Mouse (Mus musculus): ENCODE results near the gene Dync1li1. TPM values are rescaled to one million over a fixed set of nuclear protein-coding genes. Genes with fewer than 3 reads are reported as not detected.
"Not testable (repeated sequence)": the region's sequence is repeated elsewhere in the genome, so short reads cannot be mapped to it uniquely, and the experiment has no call there.

The Dync1li1 gene
- polyA plus RNA-seq, 1 experiment from 2014 or later, result 60.3 TPM

GRCm38 (mm10) chr9:114682193-114682592 is 6.4 kb upstream of the Dync1li1 start:
- no peaks in the 10 kb centered on the region for H3K36me3 ChIP-seq
- H3K27me3 ChIP-seq, result no peaks in the 10 kb centered on the region
- H3K27ac ChIP-seq, result no peak overlapping the region
- H3K4me2 ChIP-seq, result no peak overlapping the region
- no peak overlapping the region for H3K9ac ChIP-seq
- H3K4me1 ChIP-seq, result no peaks in the 10 kb centered on the region
- H3K9me3 ChIP-seq, result no peaks in the 10 kb centered on the region
- 68% methylated on average over 4 of the region's 4 CpGs for WGBS
- H3K4me3 ChIP-seq, result no peak overlapping the region
- ATAC-seq (ENCODE audit: borderline replicate concordance, extremely low read depth, low FRiP score, low TSS enrichment), result no peak

GRCm38 (mm10) chr9:114686245-114686644 is 2.3 kb upstream of the Dync1li1 start:
- Histone ChIP-seq H3K9ac (no peak overlapping the region), H3K27me3 (no peaks in the 10 kb centered on the region), H3K9me3 (no peaks in the 10 kb centered on the region), H3K4me1 (peaks cover 21% of the 10 kb centered on the region), H3K4me2 (no peak overlapping the region), H3K27ac (no peak overlapping the region), H3K36me3 (no peaks in the 10 kb centered on the region), H3K4me3 (no peak overlapping the region)
- ATAC-seq (ENCODE audit: borderline replicate concordance, extremely low read depth, low FRiP score, low TSS enrichment), result no peak
- WGBS, result 69% methylated on average over 7 of the region's 7 CpGs

GRCm38 (mm10) chr9:114687639-114688038 is 951 bp upstream of the Dync1li1 start:
- H3K27ac ChIP-seq, result no peak overlapping the region
- ATAC-seq (ENCODE audit: borderline replicate concordance, extremely low read depth, low FRiP score, low TSS enrichment), result no peak
- peaks cover 21% of the 10 kb centered on the region for H3K4me1 ChIP-seq
- peaks cover 10% of the 10 kb centered on the region for H3K36me3 ChIP-seq
- peak overlapping the region; percentile 78 for H3K4me2 ChIP-seq
- H3K4me3 ChIP-seq, result peak overlapping the region; percentile 79
- no peaks in the 10 kb centered on the region for H3K9me3 ChIP-seq
- no peaks in the 10 kb centered on the region for H3K27me3 ChIP-seq
- H3K9ac ChIP-seq, result peak overlapping the region; percentile 71; the same call in 1 of the 2 replicates
- WGBS, result 71% methylated on average over 13 of the region's 13 CpGs

- Histone ChIP-seq H3K4me3 (peak overlapping the region; percentile 79), H3K36me3 (peaks cover 13% of the 10 kb centered on the region), H3K27ac (peak overlapping the region; percentile 79), H3K27me3 (no peaks in the 10 kb centered on the region), H3K4me2 (peak overlapping the region; percentile 73), H3K9ac (peak overlapping the region; percentile 86), H3K4me1 (peaks cover 21% of the 10 kb centered on the region), H3K9me3 (no peaks in the 10 kb centered on the region)
- ATAC-seq (ENCODE audit: borderline replicate concordance, extremely low read depth, low FRiP score, low TSS enrichment), result peak; percentile 80
- WGBS, result under 1% methylated on average over 50 of the region's 50 CpGs
These were observed 390 bp downstream of the Dync1li1 start for GRCm38 (mm10) chr9:114688953-114689407.

GRCm38 (mm10) chr9:114690119-114690601 is 1.6 kb downstream of the Dync1li1 start:
- Histone ChIP-seq H3K9ac (0 out of 2 replicates have a peak overlapping the region, but pooled peaks have one; percentile 86), H3K4me2 (peak overlapping the region; percentile 73), H3K27ac (no peak overlapping the region), H3K4me1 (peaks cover 21% of the 10 kb centered on the region), H3K9me3 (no peaks in the 10 kb centered on the region), H3K27me3 (no peaks in the 10 kb centered on the region), H3K4me3 (peak overlapping the region; percentile 79), H3K36me3 (peaks cover 21% of the 10 kb centered on the region)
- ATAC-seq (ENCODE audit: borderline replicate concordance, extremely low read depth, low FRiP score, low TSS enrichment), result no peak
- 14% methylated on average over 10 of the region's 10 CpGs for WGBS

- no peak overlapping the region for H3K4me2 ChIP-seq
- peaks cover 21% of the 10 kb centered on the region for H3K36me3 ChIP-seq
- peaks cover 21% of the 10 kb centered on the region for H3K4me1 ChIP-seq
- H3K27ac ChIP-seq, result no peak overlapping the region
- no peaks in the 10 kb centered on the region for H3K27me3 ChIP-seq
- no peak overlapping the region for H3K4me3 ChIP-seq
- H3K9ac ChIP-seq, result no peak overlapping the region
- ATAC-seq (ENCODE audit: borderline replicate concordance, extremely low read depth, low FRiP score, low TSS enrichment), result no peak
- H3K9me3 ChIP-seq, result no peaks in the 10 kb centered on the region
These were observed 2.5 kb downstream of the Dync1li1 start for GRCm38 (mm10) chr9:114691112-114691511.

- ATAC-seq (ENCODE audit: borderline replicate concordance, extremely low read depth, low FRiP score, low TSS enrichment); H3K9ac ChIP-seq; H3K27ac ChIP-seq; H3K4me2 ChIP-seq; H3K4me3 ChIP-seq; H3K4me1 ChIP-seq; H3K9me3 ChIP-seq; H3K27me3 ChIP-seq: not testable (repeated sequence)
- WGBS, result 96% methylated on average over 8 of the region's 8 CpGs
- H3K36me3 ChIP-seq, result peaks cover 24% of the 10 kb centered on the region
These were observed 7.1 kb downstream of the Dync1li1 start for GRCm38 (mm10) chr9:114695662-114696061.

- Histone ChIP-seq H3K9me3 (no peaks in the 10 kb centered on the region), H3K4me1 (no peaks in the 10 kb centered on the region), H3K4me2 (no peak overlapping the region), H3K36me3 (peaks cover 20% of the 10 kb centered on the region), H3K9ac (no peak overlapping the region), H3K4me3 (no peak overlapping the region), H3K27ac (no peak overlapping the region), H3K27me3 (no peaks in the 10 kb centered on the region)
- ATAC-seq (ENCODE audit: borderline replicate concordance, extremely low read depth, low FRiP score, low TSS enrichment), result no peak
- 85% methylated on average over 4 of the region's 4 CpGs for WGBS
These were observed 8.5 kb downstream of the Dync1li1 start for GRCm38 (mm10) chr9:114697072-114697471.

- H3K9ac ChIP-seq, result no peak overlapping the region
- 89% methylated on average over 5 of the region's 5 CpGs for WGBS
- H3K36me3 ChIP-seq, result peaks cover 12% of the 10 kb centered on the region; the same call in 1 of the 2 replicates
- H3K27me3 ChIP-seq, result no peaks in the 10 kb centered on the region
- H3K4me2 ChIP-seq, result no peak overlapping the region
- no peaks in the 10 kb centered on the region for H3K4me1 ChIP-seq
- H3K9me3 ChIP-seq, result no peaks in the 10 kb centered on the region
- no peak overlapping the region for H3K4me3 ChIP-seq
- ATAC-seq (ENCODE audit: borderline replicate concordance, extremely low read depth, low FRiP score, low TSS enrichment), result no peak
- no peak overlapping the region for H3K27ac ChIP-seq
These were observed 9.3 kb downstream of the Dync1li1 start for GRCm38 (mm10) chr9:114697926-114698325.

GRCm38 (mm10) chr9:114699262-114699661 is 10.7 kb downstream of the Dync1li1 start:
- WGBS, result 76% methylated on average over 6 of the region's 6 CpGs
- Histone ChIP-seq H3K27me3 (no peaks in the 10 kb centered on the region), H3K4me1 (no peaks in the 10 kb centered on the region), H3K4me2 (no peak overlapping the region), H3K27ac (no peak overlapping the region), H3K36me3 (peaks cover 10% of the 10 kb centered on the region; the same call in 1 of the 2 replicates), H3K9me3 (no peaks in the 10 kb centered on the region), H3K9ac (no peak overlapping the region), H3K4me3 (no peak overlapping the region)
- ATAC-seq (ENCODE audit: borderline replicate concordance, extremely low read depth, low FRiP score, low TSS enrichment), result no peak

GRCm38 (mm10) chr9:114699882-114700665 is 11.5 kb downstream of the Dync1li1 start:
- Histone ChIP-seq H3K4me3 (no peak overlapping the region), H3K27me3 (no peaks in the 10 kb centered on the region), H3K9ac (no peak overlapping the region), H3K4me2 (no peak overlapping the region), H3K4me1 (no peaks in the 10 kb centered on the region), H3K9me3 (no peaks in the 10 kb centered on the region), H3K27ac (no peak overlapping the region), H3K36me3 (0 out of 2 replicates have a peak, but pooled peaks cover 3% of the 10 kb centered on the region)
- WGBS, result 91% methylated on average over 15 of the region's 16 CpGs
- no peak for ATAC-seq (ENCODE audit: borderline replicate concordance, extremely low read depth, low FRiP score, low TSS enrichment)

- no peak overlapping the region for H3K4me2 ChIP-seq
- no peak overlapping the region for H3K27ac ChIP-seq
- H3K9ac ChIP-seq, result no peak overlapping the region
- no peak for ATAC-seq (ENCODE audit: borderline replicate concordance, extremely low read depth, low FRiP score, low TSS enrichment)
- WGBS, result 81% methylated on average over 2 of the region's 2 CpGs
- H3K9me3 ChIP-seq, result no peaks in the 10 kb centered on the region
- no peaks in the 10 kb centered on the region for H3K27me3 ChIP-seq
- H3K4me1 ChIP-seq, result no peaks in the 10 kb centered on the region
- peaks cover 6% of the 10 kb centered on the region; the same call in 1 of the 2 replicates for H3K36me3 ChIP-seq
- no peak overlapping the region for H3K4me3 ChIP-seq
These were observed 12.4 kb downstream of the Dync1li1 start for GRCm38 (mm10) chr9:114701031-114701430.
